Mouse (Mus musculus): ENCODE results near the gene Flywch1.

- TF ChIP-seq POLR2A (IDR thresholded peaks at IDR 0.05; ENCODE audit: control insufficient read depth, extremely low read depth, insufficient read depth, low read length, poor library complexity) = no peak
- no peak for TF ChIP-seq CTCF (IDR thresholded peaks at IDR 0.05; ENCODE audit: borderline replicate concordance, control insufficient read depth, extremely low read depth, insufficient read depth, low read length, poor library complexity)
These were observed 49.3 kb upstream of the Flywch1 start for GRCm38 (mm10) chr17:23820731-23821130.

Data from thymus, adult 2 months (tissue).